Mouse (Mus musculus): Measurements from ENCODE around the gene Hnrnpc. TPM values are rescaled to one million over a fixed set of nuclear protein-coding genes. Genes with fewer than 3 reads are reported as not detected.
A peak's percentile ranks its signal among the peaks of the same experiment; 100 is the strongest.

The Hnrnpc gene
- polyA plus RNA-seq, 1 experiment from 2014 or later, result 170 TPM

- H3K9ac ChIP-seq (replicated peaks; ENCODE audit: low read depth), result no peak overlapping the region
- no peak for ATAC-seq
- no peak for DNase-seq (ENCODE audit: low spot score)
- no peak overlapping the region for H3K4me2 ChIP-seq (replicated peaks; ENCODE audit: low read depth, low read length)
- H3K36me3 ChIP-seq (ENCODE audit: insufficient read depth, low read length), result no peaks in the 10 kb centered on the region
- H3K27me3 ChIP-seq (replicated peaks; ENCODE audit: insufficient read depth, low read length), result no peaks in the 10 kb centered on the region
- H3K27ac ChIP-seq (ENCODE audit: low read length), result no peak overlapping the region
- no peaks in the 10 kb centered on the region for H3K4me1 ChIP-seq (ENCODE audit: insufficient read depth, low read depth, low read length)
- TF ChIP-seq EP300 (IDR thresholded peaks at IDR 0.05), result no peak
- no peak for TF ChIP-seq CTCF (IDR thresholded peaks at IDR 0.05)
- no peaks in the 10 kb centered on the region for H3K9me3 ChIP-seq (ENCODE audit: low read length)
- H3K4me3 ChIP-seq (ENCODE audit: low read depth, low read length), result no peak overlapping the region
- WGBS, result 75% methylated on average over 4 of the region's 4 CpGs
These were observed 77.5 kb downstream of the Hnrnpc start for GRCm38 (mm10) chr14:52026342-52026741.

DNA sequence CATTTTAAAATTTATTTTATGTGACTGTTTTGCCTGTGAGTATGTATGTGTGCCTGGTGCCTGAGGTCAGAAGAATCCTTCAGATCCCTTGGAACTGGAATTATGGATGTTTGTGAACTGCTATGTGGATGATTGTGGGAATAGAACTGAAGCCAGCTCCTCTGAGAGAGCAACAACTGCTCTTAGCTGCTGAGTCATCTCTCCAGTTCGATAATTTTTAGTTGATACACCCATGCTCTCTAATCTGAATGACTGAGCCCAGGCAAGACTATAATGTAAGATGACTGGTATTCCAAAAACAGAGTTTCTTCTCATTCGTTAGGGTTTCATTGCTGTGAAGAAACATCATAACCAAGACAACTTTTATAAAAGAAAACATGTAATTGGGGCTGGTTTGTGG lies 79.7 kb downstream of the Hnrnpc start:
- 0 out of 2 replicates have a peak overlapping the region, but pooled peaks have one; percentile 2 for H3K27ac ChIP-seq (ENCODE audit: low read length)
- ATAC-seq (no peak), DNase-seq (ENCODE audit: low spot score) (no peak)
- H3K36me3 ChIP-seq (ENCODE audit: insufficient read depth, low read length), result no peaks in the 10 kb centered on the region
- 82% methylated on average over 2 of the region's 2 CpGs for WGBS
- H3K9me3 ChIP-seq (ENCODE audit: low read length), result no peaks in the 10 kb centered on the region
- TF ChIP-seq EP300 (IDR thresholded peaks at IDR 0.05) (no peak), CTCF (IDR thresholded peaks at IDR 0.05) (no peak)
- H3K4me3 ChIP-seq (ENCODE audit: low read depth, low read length), result no peak overlapping the region
- no peaks in the 10 kb centered on the region for H3K27me3 ChIP-seq (replicated peaks; ENCODE audit: insufficient read depth, low read length)
- no peaks in the 10 kb centered on the region; the same call in 1 of the 2 replicates for H3K4me1 ChIP-seq (ENCODE audit: insufficient read depth, low read depth, low read length)
- no peak overlapping the region for H3K9ac ChIP-seq (replicated peaks; ENCODE audit: low read depth)
- H3K4me2 ChIP-seq (replicated peaks; ENCODE audit: low read depth, low read length), result no peak overlapping the region

Other genes with a start within 250 kb of the Hnrnpc start
- 25.3 and 33.9 TPM in 2 replicates for gene Mettl17, start 219.2 kb downstream of the Hnrnpc start, polyA plus RNA-seq (2015; fragmentation: Nextera tagmentation; extraction: Ambion mirVana)
- gene Slc39a2, start 211.1 kb downstream of the Hnrnpc start, polyA plus RNA-seq (2015; fragmentation: Nextera tagmentation; extraction: Ambion mirVana), result 3.7 and 3.8 TPM in 2 replicates
- 94.9 and 103 TPM in 2 replicates for gene Ndrg2, start 189.9 kb downstream of the Hnrnpc start, polyA plus RNA-seq (2015; fragmentation: Nextera tagmentation; extraction: Ambion mirVana)
- gene Tppp2, start 185.6 kb downstream of the Hnrnpc start, polyA plus RNA-seq (2015; fragmentation: Nextera tagmentation; extraction: Ambion mirVana), result not detected in 2 replicates
- gene Rnase13, start 181.3 kb downstream of the Hnrnpc start, polyA plus RNA-seq (2015; fragmentation: Nextera tagmentation; extraction: Ambion mirVana), result not detected in 2 replicates
- gene Arhgef40, start 119.3 kb downstream of the Hnrnpc start, polyA plus RNA-seq (2015; fragmentation: Nextera tagmentation; extraction: Ambion mirVana), result 46.3 and 56.6 TPM in 2 replicates
- gene Tmem253, start 88.4 kb downstream of the Hnrnpc start, polyA plus RNA-seq (2015; fragmentation: Nextera tagmentation; extraction: Ambion mirVana), result 0.66 and 0.96 TPM in 2 replicates
- 23.0 and 24.1 TPM in 2 replicates for gene Zfp219, start 83.3 kb downstream of the Hnrnpc start, polyA plus RNA-seq (2015; fragmentation: Nextera tagmentation; extraction: Ambion mirVana)
- 0.08 TPM in 1 of 2 replicates, not detected in the other for gene Olfr221, start 61.6 kb downstream of the Hnrnpc start, polyA plus RNA-seq (2015; fragmentation: Nextera tagmentation; extraction: Ambion mirVana)
- gene Rpgrip1, start 6.7 kb upstream of the Hnrnpc start, polyA plus RNA-seq (2015; fragmentation: Nextera tagmentation; extraction: Ambion mirVana), result 31.4 and 38.4 TPM in 2 replicates
- gene Supt16, start 93.4 kb upstream of the Hnrnpc start, polyA plus RNA-seq (2015; fragmentation: Nextera tagmentation; extraction: Ambion mirVana), result 20.9 and 21.3 TPM in 2 replicates
- gene Chd8, start 153.8 kb upstream of the Hnrnpc start, polyA plus RNA-seq (2015; fragmentation: Nextera tagmentation; extraction: Ambion mirVana), result 17.6 and 19.2 TPM in 2 replicates
- 22.7 and 23.7 TPM in 2 replicates for gene Tox4, start 175.1 kb upstream of the Hnrnpc start, polyA plus RNA-seq (2015; fragmentation: Nextera tagmentation; extraction: Ambion mirVana)
- gene Rab2b, start 175.5 kb upstream of the Hnrnpc start, polyA plus RNA-seq (2015; fragmentation: Nextera tagmentation; extraction: Ambion mirVana), result 11.9 and 14.3 TPM in 2 replicates
- 19.6 and 19.9 TPM in 2 replicates for gene Mettl3, start 201.1 kb upstream of the Hnrnpc start, polyA plus RNA-seq (2015; fragmentation: Nextera tagmentation; extraction: Ambion mirVana)
- 3.8 and 4.1 TPM in 2 replicates for gene Sall2, start 224.7 kb upstream of the Hnrnpc start, polyA plus RNA-seq (2015; fragmentation: Nextera tagmentation; extraction: Ambion mirVana)

Data from lung, postnatal 0 days (tissue).